Mouse (Mus musculus) hindbrain, embryonic 11.5 days (tissue): ENCODE measurements around the gene Snx15. TPM values are rescaled to one million over a fixed set of nuclear protein-coding genes. Genes with fewer than 3 reads are reported as not detected.

Experiments used
- ATAC-seq: fragments of 200-750 bp; cut with Nextera tagmentation; 2 replicates; pipeline ENCODE4 v1.8.0; 2017; ENCODE audit warnings: mild to moderate bottlenecking, moderate TSS enrichment, moderate library complexity; ENCODE audit not compliant: low FRiP score
- DNase-seq: peaks from one replicate; pipeline ENCODE4 v3.0.0-alpha.2; 2015; ENCODE audit warnings: low spot score
- H3K27ac ChIP-seq: fragments of 300-500 bp; sonication (generic); 2 replicates; pipeline ENCODE4 v1.5.1; 2014; ENCODE audit warnings: mild to moderate bottlenecking, low read depth, low read length
- H3K27me3 ChIP-seq: fragments of 300-500 bp; sonication (generic); 2 replicates; pipeline ENCODE4 v1.6.1; 2014; ENCODE audit warnings: mild to moderate bottlenecking, low read length, moderate library complexity, mixed read lengths; ENCODE audit not compliant: control insufficient read depth, insufficient read depth
- H3K36me3 ChIP-seq: fragments of 300-500 bp; sonication (generic); 2 replicates; pipeline ENCODE4 v1.6.1; 2014; ENCODE audit warnings: mild to moderate bottlenecking, low read length, moderate library complexity, mixed read lengths; ENCODE audit not compliant: control insufficient read depth, insufficient read depth
- H3K4me1 ChIP-seq: fragments of 300-500 bp; sonication (generic); replicated peaks from 2 replicates; pipeline ENCODE4 v1.6.1; 2014; ENCODE audit warnings: low read length, mixed read lengths; ENCODE audit not compliant: control insufficient read depth, insufficient read depth
- H3K4me2 ChIP-seq: fragments of 300-500 bp; sonication (generic); replicated peaks from 2 replicates; pipeline ENCODE4 v1.6.1; 2014; ENCODE audit warnings: mild to moderate bottlenecking, low read depth, low read length
- H3K4me3 ChIP-seq: fragments of 300-500 bp; sonication (generic); 2 replicates; pipeline ENCODE4 v1.5.1; 2014; ENCODE audit warnings: low read depth, low read length
- H3K9ac ChIP-seq: fragments of 300-500 bp; sonication (generic); 2 replicates; pipeline ENCODE4 v1.6.1; 2014; ENCODE audit warnings: low read depth, low read length
- H3K9me3 ChIP-seq: fragments of 300-500 bp; sonication (generic); 2 replicates; pipeline ENCODE4 v1.6.1; 2016; ENCODE audit warnings: low read length; ENCODE audit not compliant: control insufficient read depth
- WGBS: fragments of 180-500 bp; shearing (Covaris S2); extraction: QIAGEN DNeasy Blood & Tissue Kit; methylation state at CpG from one replicate; pipeline ENCODE4 v1.1.7; 2014; 5-methylcytosine and 5-hydroxymethylcytosine counted together
- polyA plus RNA-seq: library from polyadenylated mRNA; unstranded; fragments of >200 nt; fragmentation: Nextera tagmentation; extraction: Ambion mirVana; gene quantifications from 2 replicates; pipeline ENCODE4 v1.2.1, GENCODE M21; 2014

Snx15 gene
- polyA plus RNA-seq, 1 experiment from 2014 or later, result 32.4 TPM

GRCm38 (mm10) chr19:6070571-6071250, 57.4 kb downstream of the Snx15 start:
- Histone ChIP-seq H3K9me3 (no peaks in the 10 kb centered on the region), H3K9ac (no peak overlapping the region), H3K36me3 (0 out of 2 replicates have a peak, but pooled peaks cover 5% of the 10 kb centered on the region), H3K27ac (no peak overlapping the region), H3K4me3 (no peak overlapping the region), H3K27me3 (no peaks in the 10 kb centered on the region), H3K4me2 (no peak overlapping the region), H3K4me1 (peaks cover 7% of the 10 kb centered on the region)
- 94% methylated on average over 31 of the region's 31 CpGs for WGBS
- ATAC-seq, result no peak
- DNase-seq, result no peak

GRCm38 (mm10) chr19:6069851-6070250, 58.3 kb downstream of the Snx15 start:
- 0 out of 2 replicates have a peak, but pooled peaks cover 5% of the 10 kb centered on the region for H3K36me3 ChIP-seq

More at GRCm38 (mm10) chr19:6069851-6070250, 58.3 kb downstream of the Snx15 start:
- H3K4me1 ChIP-seq, result peaks cover 7% of the 10 kb centered on the region
- H3K4me2 ChIP-seq, result no peak overlapping the region
- H3K4me3 ChIP-seq, result no peak overlapping the region
- no peaks in the 10 kb centered on the region for H3K9me3 ChIP-seq
- DNase-seq (no peak), ATAC-seq (no peak)
- no peak overlapping the region for H3K9ac ChIP-seq
- WGBS, result 97% methylated on average over 10 of the region's 10 CpGs
- H3K27me3 ChIP-seq, result no peaks in the 10 kb centered on the region
- no peak overlapping the region for H3K27ac ChIP-seq

Other genes with a start within 250 kb of the Snx15 start
- 7.0 and 7.5 TPM in 2 replicates for gene Tigd3, start 234.2 kb downstream of the Snx15 start, polyA plus RNA-seq
- 154 and 171 TPM in 2 replicates for gene Dpf2, start 215.3 kb downstream of the Snx15 start, polyA plus RNA-seq
- gene Cdc42ep2, start 203.5 kb downstream of the Snx15 start, polyA plus RNA-seq, result 3.4 TPM in 2 replicates
- 67.7 and 68.3 TPM in 2 replicates for gene Pola2, start 164.1 kb downstream of the Snx15 start, polyA plus RNA-seq
- not detected in 2 replicates for gene Slc22a20, start 142.2 kb downstream of the Snx15 start, polyA plus RNA-seq
- gene Capn1, start 112.4 kb downstream of the Snx15 start, polyA plus RNA-seq, result 3.8 and 4.2 TPM in 2 replicates
- 23.9 and 27.1 TPM in 2 replicates for gene Syvn1, start 81.7 kb downstream of the Snx15 start, polyA plus RNA-seq
- gene Mrpl49, start 70.5 kb downstream of the Snx15 start, polyA plus RNA-seq, result 81.7 and 86.6 TPM in 2 replicates
- gene Fau, start 70.5 kb downstream of the Snx15 start, polyA plus RNA-seq, result 749 and 751 TPM in 2 replicates
- 39.7 and 41.1 TPM in 2 replicates for gene Znhit2, start 67.1 kb downstream of the Snx15 start, polyA plus RNA-seq
- gene Tm7sf2, start 59.9 kb downstream of the Snx15 start, polyA plus RNA-seq, result 36.0 and 38.1 TPM in 2 replicates
- 47.4 and 49.7 TPM in 2 replicates for gene Vps51, start 51.1 kb downstream of the Snx15 start, polyA plus RNA-seq
- not detected in 2 replicates for gene Tmem262, start 48.3 kb downstream of the Snx15 start, polyA plus RNA-seq
- 1.4 and 1.7 TPM in 2 replicates for gene Gm28374, start 46.0 kb downstream of the Snx15 start, polyA plus RNA-seq
- gene Zfpl1, start 43.3 kb downstream of the Snx15 start, polyA plus RNA-seq, result 70.1 and 77.8 TPM in 2 replicates
- gene Cdca5, start 43.3 kb downstream of the Snx15 start, polyA plus RNA-seq, result 45.8 and 51.5 TPM in 2 replicates
- gene AC131692.1, start 33.9 kb downstream of the Snx15 start, polyA plus RNA-seq, result 0.49 and 0.62 TPM in 2 replicates
- 0.38 and 0.59 TPM in 2 replicates for gene Naaladl1, start 22.5 kb downstream of the Snx15 start, polyA plus RNA-seq
- gene Sac3d1, start 9.7 kb downstream of the Snx15 start, polyA plus RNA-seq, result 62.6 and 62.9 TPM in 2 replicates
- gene Batf2, start 12.7 kb upstream of the Snx15 start, polyA plus RNA-seq, result 0.32 TPM in 1 of 2 replicates, not detected in the other
- 80.0 and 82.4 TPM in 2 replicates for gene Arl2, start 13.2 kb upstream of the Snx15 start, polyA plus RNA-seq
- gene Majin, start 56.1 kb upstream of the Snx15 start, polyA plus RNA-seq, result not detected in 2 replicates
- gene Gpha2, start 98.1 kb upstream of the Snx15 start, polyA plus RNA-seq, result 0.71 and 0.98 TPM in 2 replicates
- gene Ppp2r5b, start 107.6 kb upstream of the Snx15 start, polyA plus RNA-seq, result 42.1 and 46.8 TPM in 2 replicates
- gene Atg2a, start 113.4 kb upstream of the Snx15 start, polyA plus RNA-seq, result 7.0 and 8.1 TPM in 2 replicates
- 62.6 and 67.4 TPM in 2 replicates for gene Ehd1, start 148.4 kb upstream of the Snx15 start, polyA plus RNA-seq
- gene Cdc42bpg, start 178.2 kb upstream of the Snx15 start, polyA plus RNA-seq, result 0.50 and 0.82 TPM in 2 replicates
- gene Men1, start 206.7 kb upstream of the Snx15 start, polyA plus RNA-seq, result 43.0 and 51.3 TPM in 2 replicates
- gene Map4k2, start 212.8 kb upstream of the Snx15 start, polyA plus RNA-seq, result 6.7 and 8.5 TPM in 2 replicates
- 156 and 178 TPM in 2 replicates for gene Sf1, start 235.4 kb upstream of the Snx15 start, polyA plus RNA-seq